Mouse (Mus musculus): ENCODE measurements around the gene Llph.

Llph gene

GRCm38 (mm10) chr10:120193255-120193654 is 33.6 kb upstream of the Llph start:
- no peaks in the 10 kb centered on the region for H3K9me3 ChIP-seq (ENCODE audit: low read length)
- 0 out of 2 replicates have a peak overlapping the region, but pooled peaks have one; percentile 7 for H3K4me3 ChIP-seq (replicated peaks; ENCODE audit: low read length)
- H3K4me1 ChIP-seq (replicated peaks; ENCODE audit: low read depth, low read length) = peaks cover 38% of the 10 kb centered on the region
- H3K27me3 ChIP-seq (ENCODE audit: insufficient read depth, low read length) = no peaks in the 10 kb centered on the region
- no peak for TF ChIP-seq NANOG (IDR thresholded peaks at IDR 0.05; ENCODE audit: borderline replicate concordance, low read length)
- no peak for TF ChIP-seq CTCF (conservative IDR thresholded peaks at IDR 0.05; ENCODE audit: low read length)
- TF ChIP-seq POU5F1 (IDR thresholded peaks at IDR 0.05; ENCODE audit: borderline replicate concordance, low read length) = no peak
- H3K36me3 ChIP-seq (ENCODE audit: insufficient read depth, low read length) = no peaks in the 10 kb centered on the region

- peaks cover 30% of the 10 kb centered on the region for H3K4me1 ChIP-seq (replicated peaks; ENCODE audit: low read depth, low read length)
- no peaks in the 10 kb centered on the region for H3K9me3 ChIP-seq (ENCODE audit: low read length)
- no peak overlapping the region for H3K4me3 ChIP-seq (replicated peaks; ENCODE audit: low read length)
- no peak for TF ChIP-seq POU5F1 (IDR thresholded peaks at IDR 0.05; ENCODE audit: borderline replicate concordance, low read length)
- no peak for TF ChIP-seq CTCF (conservative IDR thresholded peaks at IDR 0.05; ENCODE audit: low read length)
- TF ChIP-seq NANOG (IDR thresholded peaks at IDR 0.05; ENCODE audit: borderline replicate concordance, low read length) = no peak
- peaks cover 13% of the 10 kb centered on the region for H3K27me3 ChIP-seq (ENCODE audit: insufficient read depth, low read length)
- H3K36me3 ChIP-seq (ENCODE audit: insufficient read depth, low read length) = no peaks in the 10 kb centered on the region
Measured at GRCm38 (mm10) chr10:120197061-120197835, 29.6 kb upstream of the Llph start.

GRCm38 (mm10) chr10:120201131-120201921 is 25.5 kb upstream of the Llph start, which contains the start of gene Tmbim4:
Tmbim4 (plus strand) TSS chr10:120201590.
- no peaks in the 10 kb centered on the region for H3K36me3 ChIP-seq (ENCODE audit: insufficient read depth, low read length)
- TF ChIP-seq POU5F1 (IDR thresholded peaks at IDR 0.05; ENCODE audit: borderline replicate concordance, low read length) (no peak), NANOG (IDR thresholded peaks at IDR 0.05; ENCODE audit: borderline replicate concordance, low read length) (no peak), CTCF (conservative IDR thresholded peaks at IDR 0.05; ENCODE audit: low read length) (no peak)
- H3K4me1 ChIP-seq (replicated peaks; ENCODE audit: low read depth, low read length) = peaks cover 39% of the 10 kb centered on the region
- peaks cover 16% of the 10 kb centered on the region for H3K27me3 ChIP-seq (ENCODE audit: insufficient read depth, low read length)
- peak within 1 kb of the TSS; percentile 80 for H3K4me3 ChIP-seq (replicated peaks; ENCODE audit: low read length)
- H3K9me3 ChIP-seq (ENCODE audit: low read length) = no peaks in the 10 kb centered on the region

- Histone ChIP-seq H3K36me3 (ENCODE audit: insufficient read depth, low read length) (no peaks in the 10 kb centered on the region), H3K4me1 (replicated peaks; ENCODE audit: low read depth, low read length) (peaks cover 45% of the 10 kb centered on the region), H3K4me3 (replicated peaks; ENCODE audit: low read length) (peak within 1 kb of the TSS; percentile 80), H3K27me3 (ENCODE audit: insufficient read depth, low read length) (peaks cover 16% of the 10 kb centered on the region), H3K9me3 (ENCODE audit: low read length) (no peaks in the 10 kb centered on the region)
- peak; percentile 98 for TF ChIP-seq CTCF (conservative IDR thresholded peaks at IDR 0.05; ENCODE audit: low read length)
- no peak for TF ChIP-seq NANOG (IDR thresholded peaks at IDR 0.05; ENCODE audit: borderline replicate concordance, low read length)
Measured at GRCm38 (mm10) chr10:120201961-120202402, 24.9 kb upstream of the Llph start, which contains the start of gene Irak3. Irak3 (minus strand) TSS chr10:120202130.

- Histone ChIP-seq H3K9me3 (ENCODE audit: low read length) (no peaks in the 10 kb centered on the region), H3K4me1 (replicated peaks; ENCODE audit: low read depth, low read length) (peaks cover 40% of the 10 kb centered on the region), H3K4me3 (replicated peaks; ENCODE audit: low read length) (no peak overlapping the region), H3K36me3 (ENCODE audit: insufficient read depth, low read length) (no peaks in the 10 kb centered on the region), H3K27me3 (ENCODE audit: insufficient read depth, low read length) (peaks cover 16% of the 10 kb centered on the region)
- TF ChIP-seq CTCF (conservative IDR thresholded peaks at IDR 0.05; ENCODE audit: low read length) (no peak), POU5F1 (IDR thresholded peaks at IDR 0.05; ENCODE audit: borderline replicate concordance, low read length) (no peak)
Measured at GRCm38 (mm10) chr10:120202467-120203250, 24.2 kb upstream of the Llph start.

- TF ChIP-seq POU5F1 (IDR thresholded peaks at IDR 0.05; ENCODE audit: borderline replicate concordance, low read length) (no peak), NANOG (IDR thresholded peaks at IDR 0.05; ENCODE audit: borderline replicate concordance, low read length) (no peak), CTCF (conservative IDR thresholded peaks at IDR 0.05; ENCODE audit: low read length) (no peak)
- no peak overlapping the region for H3K4me3 ChIP-seq (replicated peaks; ENCODE audit: low read length)
- no peaks in the 10 kb centered on the region for H3K36me3 ChIP-seq (ENCODE audit: insufficient read depth, low read length)
- peaks cover 16% of the 10 kb centered on the region for H3K27me3 ChIP-seq (ENCODE audit: insufficient read depth, low read length)
- peaks cover 51% of the 10 kb centered on the region for H3K4me1 ChIP-seq (replicated peaks; ENCODE audit: low read depth, low read length)
- no peaks in the 10 kb centered on the region for H3K9me3 ChIP-seq (ENCODE audit: low read length)
Measured at GRCm38 (mm10) chr10:120204591-120205210, 22.2 kb upstream of the Llph start.

GRCm38 (mm10) chr10:120208015-120208414 is 18.9 kb upstream of the Llph start:
- H3K36me3 ChIP-seq (ENCODE audit: insufficient read depth, low read length) = no peaks in the 10 kb centered on the region; the same call in 1 of the 2 replicates
- H3K9me3 ChIP-seq (ENCODE audit: low read length) = peaks cover 6% of the 10 kb centered on the region
- H3K4me3 ChIP-seq (replicated peaks; ENCODE audit: low read length) = no peak overlapping the region
- peaks cover 38% of the 10 kb centered on the region for H3K4me1 ChIP-seq (replicated peaks; ENCODE audit: low read depth, low read length)
- peaks cover 4% of the 10 kb centered on the region; the same call in 1 of the 2 replicates for H3K27me3 ChIP-seq (ENCODE audit: insufficient read depth, low read length)
- TF ChIP-seq NANOG (IDR thresholded peaks at IDR 0.05; ENCODE audit: borderline replicate concordance, low read length) (no peak), CTCF (conservative IDR thresholded peaks at IDR 0.05; ENCODE audit: low read length) (no peak), POU5F1 (IDR thresholded peaks at IDR 0.05; ENCODE audit: borderline replicate concordance, low read length) (no peak)

Data from E14TG2a.4 (cell line).